Mouse (Mus musculus): ENCODE measurements around the gene Zfp526.

DNA sequence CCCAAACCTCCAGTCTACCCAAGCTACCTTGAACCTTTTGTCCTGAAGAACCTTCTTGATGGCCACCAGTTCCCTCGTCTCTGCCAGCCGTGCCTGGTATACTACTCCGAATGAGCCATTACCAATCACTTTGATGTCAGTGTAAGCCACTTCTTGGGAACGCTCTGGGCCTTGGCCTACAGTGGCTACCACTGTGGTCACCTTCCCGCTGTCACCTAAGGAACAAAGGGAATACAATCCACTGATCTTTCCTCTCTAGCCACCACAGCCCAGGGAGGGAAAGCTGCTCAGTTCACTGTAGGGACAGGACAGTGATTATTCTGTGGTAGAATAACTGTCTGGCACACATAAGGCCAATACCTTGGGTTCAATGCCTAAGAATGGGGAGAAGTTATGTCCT, 14.3 kb downstream of the Zfp526 start:
- TF ChIP-seq BHLHE40 (IDR thresholded peaks at IDR 0.05; ENCODE audit: borderline replicate concordance, low read depth, low read length) (no peak), MYC (IDR thresholded peaks at IDR 0.05; ENCODE audit: low read depth, low read length) (no peak), CTCF (IDR thresholded peaks at IDR 0.05 in 2 of 3, conservative IDR thresholded peaks at IDR 0.05 in 1 of 3; ENCODE audit: control insufficient read depth in 1 of 3, insufficient read depth in 1 of 3, low read depth in 2 of 3, low read length in 3 of 3, poor library complexity in 1 of 3, severe bottlenecking in 1 of 3) (no peak), GABPA (IDR thresholded peaks at IDR 0.05; ENCODE audit: low read depth, low read length) (no peak)
